Mouse (Mus musculus) liver, embryonic 14.5 days (tissue): Measurements from ENCODE around the gene Clstn2.

ENCODE experiments used
- CTCF ChIP-seq: IDR thresholded peaks from 2 replicates; pipeline ENCODE4 v1.5.1; 2016; ENCODE audit warnings: antibody characterized with exemption, low read depth, control low read depth
- EP300 ChIP-seq: IDR thresholded peaks from 2 replicates; pipeline ENCODE4 v1.6.1; 2016; ENCODE audit warnings: antibody characterized with exemption, low read depth

DNA sequence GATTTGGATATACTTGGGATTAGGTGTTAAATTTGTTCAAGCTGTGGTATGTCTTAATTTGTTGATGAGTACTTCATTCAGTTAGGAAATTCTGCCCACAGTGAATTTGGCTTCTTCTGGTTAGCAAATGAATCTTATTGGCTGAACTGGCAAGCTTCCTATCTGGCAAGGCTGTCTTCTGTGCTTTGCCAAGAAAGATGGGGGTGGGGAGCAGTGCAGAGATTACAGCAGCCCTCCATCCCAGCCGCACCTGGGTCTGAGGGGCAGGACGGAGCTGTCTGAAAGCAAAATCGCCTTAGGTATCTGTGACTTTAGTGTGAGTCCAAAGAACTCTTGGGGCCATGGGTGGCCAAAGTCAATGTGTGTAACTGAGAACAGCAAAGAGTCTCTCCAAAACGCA, 40.9 kb downstream of the Clstn2 start:
- no peak for TF ChIP-seq CTCF
- no peak for TF ChIP-seq EP300
